Mouse (Mus musculus) MEL (cell line): ENCODE results near the gene Arid1b. TPM values are rescaled to one million over a fixed set of nuclear protein-coding genes. Genes with fewer than 3 reads are reported as not detected.

Experiments used
- DNase-seq: peaks from one replicate; pipeline ENCODE4 v3.0.0; 2011; ENCODE audit warnings: low read depth, low spot score
- H3K27ac ChIP-seq: 2 replicates; pipeline ENCODE4 v1.5.1; 2012; ENCODE audit warnings: low read depth, mild to moderate bottlenecking, control low read depth, low read length, moderate library complexity; ENCODE audit not compliant: control insufficient read depth
- H3K27me3 ChIP-seq, 2 experiments: fragments of 150-350 bp in 1 of 2; sonication (generic) in 1 of 2; 2 replicates each; pipeline ENCODE4 v1.6.1; 2012; ENCODE audit warnings: low read length in 2 of 2, mild to moderate bottlenecking in 2 of 2, improper control_type of control experiment in 1 of 2, moderate library complexity in 1 of 2; ENCODE audit not compliant: insufficient read depth in 2 of 2, control insufficient read depth in 1 of 2
- H3K36me3 ChIP-seq, 2 experiments: 2 replicates each; pipeline ENCODE4 v1.6.1; 2012 to 2014; ENCODE audit warnings: low read length in 2 of 2, improper control_type of control experiment in 1 of 2, inconsistent platforms in 1 of 2, mild to moderate bottlenecking in 1 of 2; ENCODE audit not compliant: insufficient read depth in 2 of 2, control insufficient read depth in 1 of 2
- H3K4me1 ChIP-seq, 2 experiments: fragments of 150-350 bp in 1 of 2; sonication (generic) in 1 of 2; 2 replicates each; pipeline ENCODE4 v1.6.1; 2012; ENCODE audit warnings: low read length in 2 of 2, improper control_type of control experiment in 1 of 2, mild to moderate bottlenecking in 1 of 2; ENCODE audit not compliant: insufficient read depth in 2 of 2, control insufficient read depth in 1 of 2
- H3K4me3 ChIP-seq, 2 experiments: fragments of 150-350 bp in 1 of 2; sonication (generic) in 1 of 2; 2 replicates each; pipeline ENCODE4 v1.5.1; 2012; ENCODE audit warnings: low read depth in 2 of 2, low read length in 2 of 2, mild to moderate bottlenecking in 2 of 2, moderate library complexity in 2 of 2, control low read depth in 1 of 2, improper control_type of control experiment in 1 of 2; ENCODE audit not compliant: control insufficient read depth in 1 of 2, insufficient read depth in 1 of 2
- H3K79me2 ChIP-seq: 2 replicates; pipeline ENCODE4 v1.6.1; 2012; ENCODE audit warnings: mild to moderate bottlenecking, low read length, moderate library complexity; ENCODE audit not compliant: control insufficient read depth, poor library complexity, insufficient read depth
- H3K9ac ChIP-seq: 2 replicates; pipeline ENCODE4 v1.6.1; 2012; ENCODE audit warnings: low read depth, mild to moderate bottlenecking, control low read depth, low read length, moderate library complexity; ENCODE audit not compliant: control insufficient read depth, poor library complexity, severe bottlenecking
- H3K9me3 ChIP-seq: fragments of 150-350 bp; sonication (generic); replicated peaks from 2 replicates; pipeline ENCODE4 v1.6.1; 2012; ENCODE audit warnings: mild to moderate bottlenecking, low read length, improper control_type of control experiment, moderate library complexity; ENCODE audit not compliant: insufficient read depth
- BHLHE40 ChIP-seq: IDR thresholded peaks from 2 replicates; pipeline ENCODE4 v1.6.1; 2012; ENCODE audit warnings: low read depth, mild to moderate bottlenecking, inconsistent platforms, low read length, improper control_type of control experiment, borderline replicate concordance
- CHD2 ChIP-seq: IDR thresholded peaks from 2 replicates; pipeline ENCODE4 v1.6.1; 2011; ENCODE audit warnings: low read length, improper control_type of control experiment
- CTCF ChIP-seq, 3 experiments: IDR thresholded peaks in 2 of 3; conservative IDR thresholded peaks in 1 of 3; 2 replicates each; pipeline ENCODE4 v1.5.1; 2011 to 2012; ENCODE audit warnings: low read length in 3 of 3, low read depth in 2 of 3, mild to moderate bottlenecking in 2 of 3, improper control_type of control experiment in 1 of 3, inconsistent platforms in 1 of 3, mixed read lengths in 1 of 3, moderate library complexity in 1 of 3; ENCODE audit not compliant: control insufficient read depth in 1 of 3, insufficient read depth in 1 of 3, poor library complexity in 1 of 3, severe bottlenecking in 1 of 3
- ELF1 ChIP-seq: IDR thresholded peaks from 2 replicates; pipeline ENCODE4 v1.6.1; 2014; ENCODE audit warnings: low read depth, mild to moderate bottlenecking, inconsistent platforms, low read length, improper control_type of control experiment, moderate library complexity
- ETS1 ChIP-seq: IDR thresholded peaks from 2 replicates; pipeline ENCODE4 v1.6.1; 2012; ENCODE audit warnings: low read depth, mild to moderate bottlenecking, inconsistent platforms, low read length, improper control_type of control experiment, moderate library complexity
- GABPA ChIP-seq: IDR thresholded peaks from 2 replicates; pipeline ENCODE4 v1.6.1; 2012; ENCODE audit warnings: low read depth, mild to moderate bottlenecking, inconsistent platforms, low read length, improper control_type of control experiment, moderate library complexity
- HCFC1 ChIP-seq: IDR thresholded peaks from 2 replicates; pipeline ENCODE4 v1.6.1; 2012; ENCODE audit warnings: low read depth, mild to moderate bottlenecking, inconsistent platforms, low read length, improper control_type of control experiment, moderate library complexity
- JUND ChIP-seq: IDR thresholded peaks from 2 replicates; pipeline ENCODE4 v1.6.1; 2011; ENCODE audit warnings: low read depth, mild to moderate bottlenecking, improper control_type of control experiment, low read length
- KAT2A ChIP-seq: conservative IDR thresholded peaks from 2 replicates; pipeline ENCODE4 v1.6.1; 2012; ENCODE audit warnings: low read depth, low read length, improper control_type of control experiment, inconsistent platforms
- MAFK ChIP-seq: IDR thresholded peaks from 2 replicates; pipeline ENCODE4 v1.6.1; 2011; ENCODE audit warnings: low read depth, mild to moderate bottlenecking, low read length, improper control_type of control experiment, borderline replicate concordance
- MAX ChIP-seq: IDR thresholded peaks from 2 replicates; pipeline ENCODE4 v1.6.1; 2011; ENCODE audit warnings: low read length, improper control_type of control experiment
- MAZ ChIP-seq: IDR thresholded peaks from 2 replicates; pipeline ENCODE4 v1.6.1; 2012; ENCODE audit warnings: low read depth, mild to moderate bottlenecking, inconsistent platforms, low read length, improper control_type of control experiment
- POLR2AphosphoS5 ChIP-seq: IDR thresholded peaks from 2 replicates; pipeline ENCODE4 v1.6.1; 2012; ENCODE audit warnings: low read depth, borderline replicate concordance, mild to moderate bottlenecking, inconsistent platforms, low read length, moderate library complexity, mixed read lengths
- RAD21 ChIP-seq: IDR thresholded peaks from 2 replicates; pipeline ENCODE4 v1.6.1; 2011; ENCODE audit warnings: mild to moderate bottlenecking, low read depth, low read length, improper control_type of control experiment
- SIN3A ChIP-seq: IDR thresholded peaks from 2 replicates; pipeline ENCODE4 v1.6.1; 2012; ENCODE audit warnings: low read length, improper control_type of control experiment, inconsistent platforms
- TCF12 ChIP-seq: IDR thresholded peaks from 2 replicates; pipeline ENCODE4 v1.6.1; 2014; ENCODE audit warnings: low read depth, mild to moderate bottlenecking, inconsistent platforms, low read length, improper control_type of control experiment, moderate library complexity
- USF2 ChIP-seq, 2 experiments: IDR thresholded peaks; 2 replicates each; pipeline ENCODE4 v1.6.1; 2011 to 2012; ENCODE audit warnings: improper control_type of control experiment in 2 of 2, low read length in 2 of 2, borderline replicate concordance in 1 of 2, inconsistent platforms in 1 of 2, low read depth in 1 of 2, mild to moderate bottlenecking in 1 of 2; ENCODE audit not compliant: insufficient read depth in 1 of 2
- ZKSCAN1 ChIP-seq: IDR thresholded peaks from 2 replicates; pipeline ENCODE4 v1.6.1; 2012; ENCODE audit warnings: low read depth, mild to moderate bottlenecking, inconsistent platforms, low read length, improper control_type of control experiment, moderate library complexity
- ZMIZ1 ChIP-seq: IDR thresholded peaks from 2 replicates; pipeline ENCODE4 v1.6.1; 2012; ENCODE audit warnings: low read depth, mild to moderate bottlenecking, inconsistent platforms, low read length, improper control_type of control experiment, moderate library complexity
- ZNF384 ChIP-seq: IDR thresholded peaks from 2 replicates; pipeline ENCODE4 v1.6.1; 2012; ENCODE audit warnings: low read depth, mild to moderate bottlenecking, inconsistent platforms, low read length, improper control_type of control experiment
- polyA plus RNA-seq, 2 experiments: library from polyadenylated mRNA; stranded (reverse) in 1 of 2; unstranded in 1 of 2; fragments of >175 nt in 1 of 2; fragments of >200 nt in 1 of 2; gene quantifications; 2 replicates each; pipeline versions ENCODE4 v1.2.1 to v1.2.4; 2012; ENCODE audit warnings: low replicate concordance in 2 of 2, low read depth in 1 of 2; ENCODE audit not compliant: insufficient read length in 2 of 2, insufficient read depth in 1 of 2, missing spikeins in 1 of 2
- total RNA-seq: library from RNA; depleted of rRNA; stranded (reverse); fragments of 300-350 nt; gene quantifications from 2 replicates; pipeline ENCODE4 v1.2.3, GENCODE M21; 2012

Gene Arid1b
- total and polyA plus RNA-seq, 3 experiments, result 13.4 to 17.4 TPM; not detected in 1

- Histone ChIP-seq H3K4me3 (no peak overlapping the region), H3K79me2 (no peaks in the 10 kb centered on the region), H3K9me3 (no peaks in the 10 kb centered on the region), H3K27me3 (no peaks in the 10 kb centered on the region), H3K4me1 (no peaks in the 10 kb centered on the region), H3K9ac (no peak overlapping the region)
- DNase-seq, result no peak
- TF ChIP-seq SIN3A (no peak), USF2 (IDR thresholded peaks at IDR 0.05; ENCODE audit: borderline replicate concordance in 1 of 2, insufficient read depth in 1 of 2, low read depth in 1 of 2, low read length in 2 of 2) (no peak), ZNF384 (no peak), MAX (no peak), TCF12 (no peak), GABPA (no peak), CTCF (IDR thresholded peaks at IDR 0.05 in 2 of 3, conservative IDR thresholded peaks at IDR 0.05 in 1 of 3; ENCODE audit: control insufficient read depth in 1 of 3, insufficient read depth in 1 of 3, low read depth in 2 of 3, low read length in 3 of 3, poor library complexity in 1 of 3, severe bottlenecking in 1 of 3) (no peak), JUND (no peak), ZMIZ1 (no peak), ETS1 (no peak), ELF1 (no peak)
- TF ChIP-seq, all 39 proteins: peak for 0
- H3K36me3 ChIP-seq, result no peaks in the 10 kb centered on the region; a peak in 1 of 4 replicates
- H3K27ac ChIP-seq, result no peak overlapping the region
Measured at GRCm38 (mm10) chr17:5273118-5273517, 279.0 kb downstream of the Arid1b start.

DNA sequence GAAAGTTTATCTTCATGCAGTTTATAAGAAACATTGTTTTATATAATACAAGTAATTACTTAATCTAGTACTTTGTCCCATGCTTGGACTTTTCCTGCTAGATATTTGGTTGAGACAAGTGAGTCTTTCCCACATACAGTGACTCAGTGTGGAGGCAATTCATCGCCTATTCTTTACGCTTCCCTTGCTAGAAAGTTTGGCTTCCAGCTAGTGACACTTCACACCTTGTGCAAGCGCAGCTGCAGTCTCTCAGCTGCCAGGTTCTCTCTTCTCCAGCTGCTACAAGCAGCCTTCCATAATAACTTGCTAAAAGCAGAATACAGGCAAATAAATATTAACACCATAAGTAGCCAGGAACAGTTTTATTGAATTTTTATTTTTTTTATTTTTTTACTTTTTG lies 279.6 kb downstream of the Arid1b start:
- no peak overlapping the region for H3K9ac ChIP-seq
- no peaks in the 10 kb centered on the region for H3K27me3 ChIP-seq
- TF ChIP-seq CHD2 (no peak), ZKSCAN1 (no peak), KAT2A (no peak), MAFK (no peak), HCFC1 (no peak), MAZ (no peak), JUND (no peak), SIN3A (no peak), RAD21 (no peak), POLR2AphosphoS5 (no peak), BHLHE40 (no peak)
- H3K4me1 ChIP-seq, result no peaks in the 10 kb centered on the region
- H3K79me2 ChIP-seq, result no peaks in the 10 kb centered on the region
- no peak overlapping the region for H3K27ac ChIP-seq
- no peak for DNase-seq
- H3K4me3 ChIP-seq, result no peak overlapping the region
- H3K36me3 ChIP-seq, result no peaks in the 10 kb centered on the region; a peak in 1 of 4 replicates
- no peaks in the 10 kb centered on the region for H3K9me3 ChIP-seq
